Mouse (Mus musculus) limb, embryonic 14.5 days (tissue): ENCODE data around the gene Sash1. TPM values are rescaled to one million over a fixed set of nuclear protein-coding genes. Genes with fewer than 3 reads are reported as not detected.
A peak's percentile ranks its signal among the peaks of the same experiment; 100 is the strongest.

Source experiments
- ATAC-seq: fragments of 200-750 bp; cut with Nextera tagmentation; 2 replicates; pipeline ENCODE4 v1.8.0; 2017; ENCODE audit warnings: low read depth, moderate number of reproducible peaks, moderate TSS enrichment; ENCODE audit not compliant: low FRiP score
- DNase-seq: peaks from one replicate; pipeline ENCODE4 v3.0.0-alpha.2; 2015; ENCODE audit warnings: low spot score
- H3K27ac ChIP-seq: fragments of 300-500 bp; sonication (generic); replicated peaks from 2 replicates; pipeline ENCODE4 v1.5.1; 2014; ENCODE audit warnings: low read depth, mild to moderate bottlenecking, low read length, moderate library complexity, mixed read lengths
- H3K27me3 ChIP-seq: fragments of 300-500 bp; sonication (generic); 2 replicates; pipeline ENCODE4 v1.6.1; 2014; ENCODE audit warnings: low read length, mixed read lengths; ENCODE audit not compliant: control insufficient read depth, insufficient read depth
- H3K36me3 ChIP-seq: fragments of 300-500 bp; sonication (generic); 2 replicates; pipeline ENCODE4 v1.6.1; 2014; ENCODE audit warnings: mild to moderate bottlenecking, low read length, moderate library complexity, mixed read lengths; ENCODE audit not compliant: control insufficient read depth, insufficient read depth
- H3K4me1 ChIP-seq: fragments of 300-500 bp; sonication (generic); 2 replicates; pipeline ENCODE4 v1.6.1; 2014; ENCODE audit warnings: antibody characterized with exemption, low read length, mixed read lengths; ENCODE audit not compliant: control insufficient read depth, insufficient read depth
- H3K4me2 ChIP-seq: fragments of 300-500 bp; sonication (generic); replicated peaks from 2 replicates; pipeline ENCODE4 v1.6.1; 2014; ENCODE audit warnings: low read depth, mild to moderate bottlenecking, low read length, moderate library complexity; ENCODE audit not compliant: severe bottlenecking
- H3K4me3 ChIP-seq: fragments of 300-500 bp; sonication (generic); replicated peaks from 2 replicates; pipeline ENCODE4 v1.5.1; 2014; ENCODE audit warnings: low read length
- H3K9ac ChIP-seq: fragments of 300-500 bp; sonication (generic); 2 replicates; pipeline ENCODE4 v1.6.1; 2014; ENCODE audit warnings: mild to moderate bottlenecking, low read depth, low read length, moderate library complexity; ENCODE audit not compliant: severe bottlenecking
- H3K9me3 ChIP-seq: fragments of 300-500 bp; sonication (generic); 2 replicates; pipeline ENCODE4 v1.6.1; 2016; ENCODE audit warnings: low read length; ENCODE audit not compliant: control insufficient read depth
- POLR2A ChIP-seq: fragments of 200-500 bp; IDR thresholded peaks from 2 replicates; pipeline ENCODE4 v1.8.0; 2012; ENCODE audit warnings: inconsistent platforms, mild to moderate bottlenecking, moderate library complexity, borderline replicate concordance; ENCODE audit not compliant: insufficient read depth, insufficient read length; ENCODE audit errors: extremely low read depth
- WGBS: fragments of 180-500 bp; shearing (Covaris S2); extraction: QIAGEN DNeasy Blood & Tissue Kit; methylation state at CpG from one replicate; pipeline ENCODE4 v1.1.7; 2014; 5-methylcytosine and 5-hydroxymethylcytosine counted together
- polyA plus RNA-seq, 2 experiments: library from polyadenylated mRNA; depleted of rRNA in 1 of 2; stranded (reverse) in 1 of 2; unstranded in 1 of 2; fragments of >200 nt; fragmentation: Nextera tagmentation in 1 of 2; extraction: Ambion mirVana in 1 of 2; gene quantifications; 2 replicates each; pipeline versions ENCODE4 v1.2.1 to v1.2.3; 2012 to 2014

Sash1 gene
- polyA plus RNA-seq, 2 experiments = 8.8 to 21.7 TPM

GRCm38 (mm10) chr10:8912706-8913275, 26.9 kb upstream of the Sash1 start:
- no peak for TF ChIP-seq POLR2A
- Histone ChIP-seq H3K27ac (no peak overlapping the region), H3K36me3 (no peaks in the 10 kb centered on the region), H3K9me3 (no peaks in the 10 kb centered on the region), H3K9ac (no peak overlapping the region), H3K4me2 (no peak overlapping the region), H3K27me3 (no peaks in the 10 kb centered on the region), H3K4me3 (no peak overlapping the region), H3K4me1 (peaks cover 12% of the 10 kb centered on the region)
- ATAC-seq = no peak
- no peak for DNase-seq
- 86% methylated on average over 5 of the region's 5 CpGs for WGBS

GRCm38 (mm10) chr10:8912213-8912612, 26.3 kb upstream of the Sash1 start:
- H3K36me3 ChIP-seq = no peaks in the 10 kb centered on the region
- H3K4me2 ChIP-seq = no peak overlapping the region
- H3K9me3 ChIP-seq = no peaks in the 10 kb centered on the region
- peaks cover 12% of the 10 kb centered on the region for H3K4me1 ChIP-seq
- WGBS = 62% methylated on average over 4 of the region's 4 CpGs
- no peak overlapping the region for H3K9ac ChIP-seq
- no peak overlapping the region for H3K27ac ChIP-seq
- DNase-seq (no peak), ATAC-seq (no peak)
- no peak overlapping the region for H3K4me3 ChIP-seq
- H3K27me3 ChIP-seq = no peaks in the 10 kb centered on the region
- no peak for TF ChIP-seq POLR2A

GRCm38 (mm10) chr10:8910237-8910990, 24.5 kb upstream of the Sash1 start:
- no peak overlapping the region for H3K4me2 ChIP-seq
- 29% methylated on average over 16 of the region's 16 CpGs for WGBS

GRCm38 (mm10) chr10:8903086-8903485, 17.2 kb upstream of the Sash1 start:
- Histone ChIP-seq H3K4me2 (no peak overlapping the region), H3K27ac (no peak overlapping the region), H3K27me3 (no peaks in the 10 kb centered on the region), H3K36me3 (no peaks in the 10 kb centered on the region), H3K4me3 (no peak overlapping the region), H3K9ac (no peak overlapping the region), H3K4me1 (no peaks in the 10 kb centered on the region), H3K9me3 (no peaks in the 10 kb centered on the region)
- no peak for ATAC-seq
- DNase-seq = no peak
- no peak for TF ChIP-seq POLR2A
- 89% methylated on average over 6 of the region's 6 CpGs for WGBS

More at GRCm38 (mm10) chr10:8910237-8910990, 24.5 kb upstream of the Sash1 start:
- no peak overlapping the region for H3K9ac ChIP-seq
- no peak for TF ChIP-seq POLR2A
- H3K27me3 ChIP-seq = no peaks in the 10 kb centered on the region
- H3K36me3 ChIP-seq = no peaks in the 10 kb centered on the region
- DNase-seq (peak; percentile 27), ATAC-seq (no peak)
- no peaks in the 10 kb centered on the region for H3K9me3 ChIP-seq
- no peak overlapping the region for H3K27ac ChIP-seq
- H3K4me1 ChIP-seq = peaks cover 12% of the 10 kb centered on the region
- no peak overlapping the region for H3K4me3 ChIP-seq

- Histone ChIP-seq H3K9ac (no peak overlapping the region), H3K27ac (no peak overlapping the region), H3K27me3 (no peaks in the 10 kb centered on the region), H3K4me2 (no peak overlapping the region), H3K36me3 (no peaks in the 10 kb centered on the region), H3K4me1 (no peaks in the 10 kb centered on the region), H3K4me3 (no peak overlapping the region), H3K9me3 (no peaks in the 10 kb centered on the region)
- ATAC-seq (no peak), DNase-seq (no peak)
- WGBS = 78% methylated on average over 7 of the region's 7 CpGs
- TF ChIP-seq POLR2A = no peak
Measured at GRCm38 (mm10) chr10:8902412-8902811, 16.5 kb upstream of the Sash1 start.
